Mouse (Mus musculus) heart, postnatal 4 days (tissue): Measurements from ENCODE around the gene Naif1. TPM values are rescaled to one million over a fixed set of nuclear protein-coding genes. Genes with fewer than 3 reads are reported as not detected.

Experiments
- DNase-seq: peaks from one replicate; pipeline ENCODE4 v3.0.0; 2021
- total RNA-seq, 2 experiments: library from RNA; stranded (reverse); gene quantifications; 2 replicates each; pipeline ENCODE4 v1.2.3; 2021

Gene Naif1
- total RNA-seq, 2 experiments from 2014 or later = 3.5 to 3.6 TPM

DNA sequence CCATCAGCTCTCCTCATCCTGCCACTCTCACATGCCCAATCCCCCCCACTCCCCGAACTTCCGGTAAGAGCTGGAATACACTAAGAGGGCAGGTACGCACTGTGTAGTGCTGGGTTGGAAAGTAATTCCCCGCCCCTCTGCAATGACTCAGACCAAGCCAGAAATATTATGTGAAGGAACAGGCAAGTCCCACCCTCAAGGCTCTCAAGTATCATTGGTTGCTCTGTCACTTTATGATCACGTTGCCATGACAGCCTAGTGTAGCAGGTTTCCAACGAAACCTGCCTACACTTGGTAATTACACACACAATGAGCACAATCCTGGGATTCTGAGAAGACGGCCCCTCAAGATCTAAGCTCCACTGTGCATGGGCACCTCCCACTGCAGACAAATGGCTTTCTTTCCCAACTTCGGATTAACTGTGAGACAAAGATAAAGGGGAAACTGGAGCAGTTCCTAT, 22.0 kb upstream of the Naif1 start:
- DNase-seq = no peak

DNA sequence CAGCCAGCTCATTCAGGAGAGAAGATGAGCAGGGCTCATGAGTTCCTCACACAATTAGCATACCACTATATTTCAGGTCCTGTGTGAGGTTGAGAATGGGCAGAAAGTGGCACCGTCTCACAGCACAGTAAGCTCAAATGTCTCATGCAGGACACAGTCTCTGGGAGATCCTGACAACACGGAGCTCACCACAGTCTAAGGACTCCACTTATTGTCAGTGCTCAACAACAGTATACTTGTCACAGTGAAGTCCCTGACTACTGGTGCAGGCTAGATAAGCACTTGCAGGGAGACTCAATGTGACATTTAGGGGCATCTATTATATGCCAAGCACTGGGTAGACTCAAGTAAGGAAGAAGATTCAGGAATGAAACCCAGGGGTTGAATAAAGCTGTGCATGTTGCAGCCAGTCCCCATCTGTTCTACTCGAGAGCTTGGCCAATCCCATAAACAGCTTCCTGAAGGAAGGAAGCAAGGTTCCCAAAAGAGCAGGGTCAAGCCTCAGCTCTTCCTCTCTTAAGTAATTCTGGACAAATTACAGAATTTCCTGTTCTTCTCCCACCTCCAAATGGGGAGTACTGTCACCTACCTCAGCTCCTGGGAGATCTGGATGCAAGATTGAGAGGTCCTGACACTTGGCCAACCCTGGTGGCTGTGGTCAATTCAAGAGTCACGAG, 20.9 kb upstream of the Naif1 start:
- DNase-seq = no peak

DNA sequence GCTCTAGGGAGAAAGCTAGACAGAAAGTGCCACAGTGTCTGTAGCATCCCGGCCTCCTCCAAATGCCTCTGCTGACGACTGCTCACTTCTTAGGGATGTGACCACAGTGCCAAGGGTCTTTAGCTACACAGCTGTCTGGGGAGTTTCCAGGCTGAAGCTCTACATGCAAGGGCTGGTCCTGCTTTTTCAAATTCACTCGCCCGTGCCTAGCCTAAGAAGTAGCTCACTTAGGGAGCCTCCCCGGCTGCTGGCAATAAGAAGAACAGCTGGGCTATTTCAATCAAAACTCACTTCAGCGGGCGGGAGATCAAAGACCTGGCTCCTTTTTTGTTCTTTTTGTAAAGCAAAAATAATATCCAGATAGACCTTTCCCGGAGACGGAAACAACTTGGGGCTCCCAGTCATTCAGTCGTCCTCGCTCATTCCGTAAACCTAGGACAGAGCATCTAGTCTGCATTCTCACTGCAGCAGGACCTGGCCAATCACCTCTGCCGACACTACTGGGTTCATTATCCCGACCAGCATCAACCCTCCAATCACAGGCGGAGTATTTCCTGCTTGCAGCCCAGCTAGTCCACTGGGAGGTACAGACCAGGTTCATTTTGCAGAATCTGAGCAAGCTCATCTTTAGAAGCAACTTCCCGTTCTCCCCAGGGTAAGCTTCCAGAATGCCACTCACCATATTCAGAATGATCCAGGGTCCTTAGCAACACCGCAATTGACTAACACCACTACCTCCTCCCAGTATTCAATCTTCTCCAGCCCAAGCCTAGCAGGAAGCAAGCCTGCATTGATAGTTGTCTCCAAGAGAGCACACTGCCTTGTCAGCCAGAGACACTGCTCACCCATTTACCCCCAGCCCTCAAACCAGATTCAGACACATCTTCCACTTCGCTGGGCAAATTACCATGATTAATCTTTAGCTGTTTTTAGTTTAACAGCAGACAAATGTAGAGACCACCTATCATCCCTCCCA, 19.3 kb upstream of the Naif1 start:
- peak; percentile 80 for DNase-seq

DNA sequence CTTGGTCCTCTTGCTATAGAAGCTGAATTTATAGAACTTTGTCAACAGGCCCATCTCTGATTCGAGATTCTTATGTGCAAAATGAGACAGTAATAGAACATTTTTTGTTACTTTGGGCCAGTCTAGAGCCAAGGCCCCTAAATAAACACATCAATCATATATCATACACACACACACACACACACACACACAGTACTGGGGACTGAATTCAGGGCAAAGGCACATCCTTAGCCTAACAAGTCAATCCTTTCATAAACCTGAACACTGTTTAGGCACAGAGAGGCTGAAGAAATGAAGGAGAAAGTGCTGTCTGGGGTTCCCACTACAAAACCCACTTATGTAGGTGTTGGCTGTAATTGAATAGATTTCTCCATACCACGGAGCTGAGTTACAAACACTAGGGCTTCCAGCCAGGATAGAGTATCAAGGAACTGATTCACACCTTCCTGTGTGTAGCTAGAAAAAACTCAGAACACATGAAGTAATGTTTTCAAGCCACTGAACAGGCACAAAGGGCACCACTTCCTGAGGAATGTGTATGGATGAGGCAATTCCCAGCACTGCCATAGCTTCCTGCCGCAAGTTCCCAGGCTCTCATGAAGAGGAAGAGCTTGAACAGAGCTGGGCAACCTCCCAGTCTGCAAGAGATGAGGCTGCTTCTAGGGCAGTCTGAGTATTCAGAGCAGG, 13.4 kb upstream of the Naif1 start:
- DNase-seq = peak; percentile 33

DNA sequence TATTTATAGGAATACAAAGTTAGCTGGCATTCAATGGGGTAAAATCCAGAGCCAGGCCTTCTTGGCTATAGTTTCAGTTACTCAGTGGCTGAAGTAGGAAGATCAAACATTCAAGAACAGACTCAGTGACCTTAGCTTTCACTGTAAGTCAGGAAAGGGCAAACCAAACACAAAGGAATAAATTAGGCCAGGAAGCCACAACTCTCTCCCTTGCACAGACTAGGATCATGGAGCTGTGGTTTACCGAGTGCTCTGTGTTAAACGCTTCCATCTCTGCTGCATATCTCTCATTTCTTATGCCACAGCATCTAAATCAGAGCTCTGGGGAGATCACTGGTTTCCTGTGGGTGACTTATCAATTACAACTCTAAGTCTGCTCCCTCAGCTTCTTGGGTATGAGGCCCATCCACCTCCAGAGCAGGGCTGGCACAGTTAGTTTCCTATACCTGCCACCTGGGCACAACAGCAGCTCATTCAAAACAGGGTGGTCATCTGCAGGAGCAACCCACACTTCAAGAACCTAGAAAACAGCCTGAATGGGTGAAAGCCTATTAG, 12.6 kb upstream of the Naif1 start:
- DNase-seq = no peak

DNA sequence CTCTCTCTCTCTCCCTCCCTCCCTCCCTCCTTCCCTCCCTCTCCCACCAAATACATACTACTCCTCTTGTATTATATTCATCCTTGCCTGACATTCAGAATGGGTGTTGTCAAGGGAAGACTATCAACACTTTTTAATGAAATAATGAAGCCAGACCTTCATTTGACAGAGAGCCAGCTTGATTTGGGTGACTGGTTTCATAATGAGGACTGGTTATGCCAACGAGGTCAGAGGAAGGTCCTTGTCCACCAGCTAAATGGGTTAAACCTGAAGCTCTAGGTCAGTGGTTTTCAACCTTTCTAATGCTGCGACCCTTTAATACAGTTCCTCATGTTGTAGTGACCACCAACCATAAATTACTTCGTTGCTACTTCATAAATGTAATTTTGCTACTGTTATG, 11.5 kb upstream of the Naif1 start:
- no peak for DNase-seq

DNA sequence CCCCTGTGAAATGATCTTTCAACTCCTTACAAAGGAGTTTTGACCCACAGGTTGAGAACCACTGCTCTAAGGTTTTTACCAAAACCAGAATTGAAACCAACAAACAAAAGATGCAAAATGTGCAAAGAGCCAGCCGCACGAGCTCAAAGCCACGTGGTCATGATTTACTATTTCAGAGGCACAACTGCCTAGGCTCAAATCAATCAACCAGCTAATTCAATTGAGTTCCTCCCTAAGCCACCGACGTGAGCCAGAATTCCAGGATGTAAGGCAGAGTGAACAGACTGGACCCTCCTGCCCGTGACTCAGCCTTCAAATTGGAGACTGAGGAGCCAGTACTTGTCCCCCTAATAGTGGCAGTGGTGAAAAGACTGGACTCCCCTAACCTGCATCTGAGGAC, 11.1 kb upstream of the Naif1 start:
- DNase-seq = no peak

DNA sequence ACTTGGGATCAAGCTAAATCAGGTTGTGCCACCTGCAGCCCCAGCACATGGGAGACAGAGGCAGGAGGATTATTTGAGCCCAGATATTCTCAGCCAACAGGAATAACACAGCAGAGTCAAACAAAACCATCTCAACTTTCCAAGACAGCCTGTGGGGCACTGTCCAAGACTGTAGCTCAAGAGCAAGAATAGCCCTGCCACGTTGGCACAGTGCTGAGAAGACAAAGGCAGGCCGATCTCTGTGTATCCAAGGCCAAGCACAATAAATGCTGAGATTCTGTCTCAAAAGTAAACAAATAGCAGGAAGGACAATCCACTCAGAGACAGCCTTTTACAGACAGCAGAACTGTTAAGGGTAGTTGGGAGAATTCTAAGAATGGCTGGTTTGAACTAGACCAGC, 10.1 kb upstream of the Naif1 start:
- DNase-seq = no peak

DNA sequence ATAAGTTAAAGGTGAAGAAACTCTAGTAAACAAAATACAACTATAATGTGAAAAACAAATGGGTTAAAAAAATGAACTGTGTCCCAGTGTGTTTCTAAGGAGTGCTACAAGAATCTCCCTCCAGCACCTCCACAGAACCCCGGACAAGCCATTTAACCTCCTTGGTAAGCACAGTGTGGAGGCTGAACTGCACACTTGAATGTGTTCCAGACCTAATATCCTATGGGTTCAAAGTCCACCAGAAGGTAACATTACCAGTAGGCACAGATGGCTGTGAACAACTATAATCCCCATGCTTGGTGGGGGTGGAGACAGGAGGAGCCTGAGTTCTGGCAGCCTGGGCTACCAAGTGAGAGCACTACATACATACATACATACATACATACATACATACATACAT, 9.6 kb upstream of the Naif1 start:
- no peak for DNase-seq

DNA sequence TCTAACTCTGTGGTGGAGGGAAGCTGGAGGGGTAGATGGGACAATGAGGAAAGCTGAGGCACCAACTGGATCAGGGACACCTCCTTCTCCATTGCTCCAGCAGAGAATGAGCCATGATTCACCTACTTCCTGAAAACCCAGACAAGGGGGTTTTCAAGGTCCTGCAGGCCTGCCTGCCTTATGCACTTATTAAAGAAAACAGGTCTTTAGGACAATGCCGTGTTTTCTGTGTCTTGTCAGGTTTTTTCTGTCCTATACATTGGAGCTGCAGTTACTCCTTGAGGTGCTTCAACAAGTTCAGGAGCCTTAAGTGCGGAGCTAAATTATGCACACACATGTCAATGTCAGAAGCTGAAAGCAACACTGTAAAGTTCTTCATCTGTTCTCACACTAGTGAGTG, 8.7 kb upstream of the Naif1 start:
- DNase-seq = no peak

DNA sequence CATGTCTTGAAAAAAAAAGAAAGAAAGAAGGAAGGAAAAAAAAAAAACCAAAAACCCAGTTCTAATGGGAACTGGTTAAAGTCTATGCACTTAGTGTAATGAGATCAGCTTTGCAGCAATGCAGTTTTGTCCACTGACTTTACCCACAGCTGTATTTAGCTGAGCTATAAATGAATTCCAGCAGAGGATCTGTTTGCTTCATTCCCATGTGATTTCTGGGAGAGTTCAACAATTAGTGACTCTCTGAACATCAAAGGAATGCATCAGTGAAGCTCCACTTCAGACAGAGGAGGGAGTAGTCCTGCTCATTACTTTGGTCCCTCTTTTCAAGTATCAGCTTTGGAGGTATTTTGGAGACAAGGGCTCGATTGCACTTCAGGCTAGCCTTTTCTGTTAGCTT, 4.7 kb upstream of the Naif1 start:
- no peak for DNase-seq

DNA sequence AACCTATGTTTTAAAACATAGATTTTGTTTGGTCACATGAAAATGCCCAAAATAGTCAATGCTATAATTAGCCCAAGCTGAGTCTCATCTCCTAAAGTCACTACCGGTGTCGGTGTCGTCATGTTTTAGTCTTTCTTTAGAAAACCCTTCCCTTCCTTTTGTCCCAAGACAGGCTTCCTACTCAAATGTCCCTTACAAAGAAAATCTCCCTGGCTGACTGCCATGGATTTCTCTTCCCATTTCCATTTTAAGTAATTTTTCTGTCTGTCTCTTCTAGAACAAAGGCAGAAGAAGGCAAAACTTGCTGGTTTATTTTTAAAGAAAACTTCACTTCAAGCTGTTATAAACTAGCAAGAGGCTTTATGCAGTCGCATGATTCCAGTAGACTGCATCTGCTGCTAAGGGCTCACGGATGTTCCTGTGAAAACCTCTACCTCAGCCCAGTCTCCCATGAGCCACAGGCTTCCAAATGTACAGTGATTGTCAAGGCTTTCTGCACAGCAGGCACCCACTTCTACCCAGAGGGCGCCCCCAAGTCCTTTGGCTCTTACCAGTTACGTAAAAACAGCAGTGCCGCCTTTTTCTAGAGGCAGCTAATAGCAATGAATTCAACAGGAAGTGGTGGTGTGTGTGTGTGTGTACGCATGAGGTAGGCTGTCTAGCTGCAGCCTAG, 2.9 kb upstream of the Naif1 start:
- DNase-seq = peak; percentile 49

DNA sequence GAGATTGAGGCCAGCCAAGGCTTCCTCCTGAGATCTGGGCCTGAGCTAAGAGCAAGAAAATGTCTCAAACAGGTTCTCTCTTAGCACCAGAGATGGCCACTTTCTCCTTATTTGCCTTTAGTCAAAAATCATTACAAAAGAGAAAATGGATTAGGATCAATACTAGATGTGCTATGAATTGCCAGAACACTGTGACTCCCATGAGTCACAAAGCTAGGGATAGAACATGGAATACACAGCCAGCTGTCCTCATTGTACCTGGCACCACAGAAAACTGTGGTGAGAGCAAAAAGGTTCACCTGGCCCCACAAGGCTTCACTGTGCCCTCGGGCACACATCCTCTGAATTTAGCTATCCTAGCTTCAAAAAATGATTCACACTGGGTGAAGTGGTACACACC, 1.8 kb upstream of the Naif1 start:
- no peak for DNase-seq

DNA sequence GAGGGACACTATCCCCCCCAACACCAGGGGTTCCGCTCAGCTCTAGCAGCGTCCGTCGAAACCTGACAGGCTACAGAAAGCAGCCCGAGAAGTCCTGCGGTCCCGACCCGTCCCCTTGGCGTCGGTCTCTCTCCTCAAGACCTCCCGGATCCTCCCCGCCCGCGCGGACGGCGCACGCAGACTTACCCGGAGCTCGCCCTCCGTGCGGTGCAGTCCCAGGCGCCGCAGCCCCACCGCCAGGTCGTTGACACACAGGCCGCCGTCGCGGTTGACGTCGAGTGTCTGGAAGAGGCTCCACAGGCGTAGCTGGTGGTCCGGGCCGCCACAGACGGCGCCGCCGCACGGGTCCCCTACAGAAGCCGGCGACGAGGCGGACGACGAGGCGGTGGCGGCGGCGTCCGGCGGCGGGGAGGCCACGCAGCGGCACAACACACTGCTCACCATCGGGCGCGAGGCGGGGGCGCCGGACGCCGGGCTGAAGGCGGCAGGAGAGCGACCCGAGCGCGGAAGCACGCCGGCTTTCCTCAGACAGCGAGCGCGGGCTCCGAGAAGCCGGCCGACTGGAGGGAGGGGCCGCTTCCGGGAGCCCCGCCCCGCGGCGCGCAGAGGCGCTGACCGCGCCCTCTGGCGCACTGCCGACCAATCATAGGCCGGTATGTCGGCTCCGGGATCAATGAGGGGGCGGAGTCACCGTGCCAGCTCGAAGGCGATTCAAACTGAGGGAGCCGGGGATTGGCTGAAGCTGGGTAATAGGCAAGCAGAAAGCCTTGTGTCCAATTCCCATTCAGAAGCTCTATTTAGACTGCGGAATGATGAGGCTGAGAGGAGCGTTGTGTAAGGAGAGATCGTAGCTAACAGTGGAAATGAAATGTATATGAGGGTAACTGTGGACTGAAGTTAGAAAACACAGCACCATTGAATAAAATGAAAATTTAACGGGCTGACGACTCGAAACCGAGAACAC, 906 bp downstream of the Naif1 start, which contains the start of gene Slc25a25:
Slc25a25 (minus strand) TSS at position 565 of the 964 bp plus-strand sequence.
- DNase-seq = peak; percentile 99

DNA sequence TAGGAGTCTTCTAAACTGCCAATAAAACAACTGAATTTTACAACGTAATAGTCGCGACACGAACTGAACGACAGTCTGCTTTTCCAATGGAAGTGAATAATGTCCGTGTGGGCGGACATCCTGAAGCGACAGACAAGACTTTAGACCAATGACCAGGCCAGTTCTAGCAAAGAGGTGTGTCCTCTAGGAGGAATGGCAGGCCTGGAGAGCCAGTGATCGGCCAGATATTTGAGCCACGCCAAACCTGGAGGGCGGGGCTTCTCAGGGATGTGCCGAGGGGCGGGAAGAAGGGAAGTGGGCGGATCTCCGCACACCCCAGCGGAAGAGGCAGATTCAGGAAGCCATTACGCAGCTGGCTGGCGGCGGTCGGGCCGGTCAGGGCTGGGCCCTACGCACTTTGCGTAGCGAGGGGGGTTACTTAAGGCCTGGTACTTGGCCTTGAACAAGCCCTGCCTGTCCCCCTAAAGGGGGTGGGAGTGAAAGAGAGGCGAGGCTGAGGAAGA, 1.7 kb downstream of the Naif1 start:
- DNase-seq = peak; percentile 99

DNA sequence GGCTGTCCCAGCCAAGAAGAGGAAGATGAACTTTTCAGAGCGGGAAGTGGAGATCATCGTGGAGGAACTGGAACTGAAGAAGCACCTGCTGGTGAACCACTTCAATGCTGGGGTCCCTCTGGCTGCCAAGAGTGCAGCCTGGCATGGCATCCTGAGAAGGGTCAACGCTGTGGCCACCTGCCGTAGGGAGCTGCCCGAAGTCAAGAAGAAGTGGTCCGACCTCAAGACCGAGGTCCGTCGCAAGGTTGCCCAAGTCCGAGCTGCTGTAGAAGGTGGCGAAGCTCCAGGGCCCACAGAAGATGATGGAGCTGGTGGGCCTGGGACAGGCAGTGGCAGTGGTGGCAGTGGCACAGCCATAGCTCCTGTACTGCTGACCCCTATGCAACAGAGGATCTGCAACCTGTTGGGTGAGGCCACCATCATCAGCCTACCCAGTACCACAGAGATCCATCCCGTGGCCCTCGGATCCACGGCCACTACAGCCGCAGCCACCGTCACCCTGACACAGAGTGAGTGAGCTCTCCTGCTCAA, 2.2 kb downstream of the Naif1 start:
- peak; percentile 31 for DNase-seq

DNA sequence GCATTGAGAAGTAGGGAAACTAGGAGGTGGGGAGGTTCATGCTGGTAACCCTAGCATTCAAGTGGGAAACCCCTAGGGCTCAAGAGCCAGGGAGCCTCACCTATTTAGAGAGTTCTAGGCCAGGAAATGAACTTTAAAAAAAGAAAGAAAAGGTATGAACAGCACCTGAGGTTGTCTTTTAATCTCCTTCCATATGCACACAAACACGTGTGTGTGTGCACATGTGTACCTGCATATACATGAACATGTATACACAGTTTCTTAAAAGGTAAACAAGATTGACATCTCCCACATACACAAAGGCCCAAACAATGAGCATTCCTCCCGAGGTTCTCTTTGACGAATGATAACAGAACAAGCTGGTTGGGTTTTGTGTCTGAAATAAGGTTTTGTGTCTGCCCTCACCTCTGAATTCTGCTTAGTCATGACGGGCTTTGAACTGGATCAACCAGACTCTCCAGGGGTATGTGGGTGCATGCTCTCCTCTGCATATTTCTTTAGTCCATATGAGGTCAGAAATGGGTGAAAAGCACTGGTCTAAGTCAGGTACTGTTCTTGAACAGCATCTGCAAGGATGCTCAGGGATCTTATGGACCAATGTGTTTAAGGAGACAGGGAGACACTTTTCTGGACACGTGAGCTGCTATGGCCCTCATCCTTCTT, 3.5 kb downstream of the Naif1 start:
- no peak for DNase-seq

DNA sequence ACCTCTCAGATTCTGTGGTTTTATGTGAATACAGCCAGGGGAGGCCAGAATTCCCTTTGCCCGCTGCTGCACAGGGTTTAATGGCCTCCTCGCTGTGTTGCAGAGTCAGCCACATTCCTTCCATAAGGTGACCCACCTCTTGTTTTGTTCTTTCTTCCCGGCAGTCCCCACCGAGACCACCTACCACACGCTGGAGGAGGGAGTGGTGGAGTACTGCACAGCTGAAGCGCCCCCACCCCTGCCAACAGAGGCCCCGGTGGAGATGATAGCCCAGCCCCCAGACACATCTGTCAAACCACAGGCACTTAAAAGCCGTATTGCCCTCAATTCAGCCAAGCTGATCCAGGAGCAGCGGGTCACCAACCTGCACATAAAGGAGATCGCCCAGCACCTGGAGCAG, 4.4 kb downstream of the Naif1 start:
- DNase-seq = no peak

DNA sequence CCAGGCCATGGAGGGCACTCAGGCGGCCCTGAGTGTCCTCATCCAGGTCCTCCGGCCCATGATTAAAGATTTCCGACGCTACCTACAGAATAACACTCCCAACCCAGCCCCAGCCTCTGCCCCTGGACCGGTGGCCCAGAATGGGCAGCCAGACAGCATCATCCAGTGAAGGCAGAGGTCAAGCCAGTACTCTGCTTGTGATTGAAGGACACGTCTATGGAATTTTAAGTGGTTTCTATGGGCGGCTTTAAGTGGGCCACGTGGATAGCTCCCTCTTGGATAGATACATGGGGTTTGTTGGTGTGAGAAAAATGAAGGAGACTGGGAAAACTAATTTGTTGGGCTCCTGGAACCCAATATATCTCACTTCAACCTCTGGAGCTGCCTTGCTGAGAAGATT, 4.8 kb downstream of the Naif1 start:
- no peak for DNase-seq

DNA sequence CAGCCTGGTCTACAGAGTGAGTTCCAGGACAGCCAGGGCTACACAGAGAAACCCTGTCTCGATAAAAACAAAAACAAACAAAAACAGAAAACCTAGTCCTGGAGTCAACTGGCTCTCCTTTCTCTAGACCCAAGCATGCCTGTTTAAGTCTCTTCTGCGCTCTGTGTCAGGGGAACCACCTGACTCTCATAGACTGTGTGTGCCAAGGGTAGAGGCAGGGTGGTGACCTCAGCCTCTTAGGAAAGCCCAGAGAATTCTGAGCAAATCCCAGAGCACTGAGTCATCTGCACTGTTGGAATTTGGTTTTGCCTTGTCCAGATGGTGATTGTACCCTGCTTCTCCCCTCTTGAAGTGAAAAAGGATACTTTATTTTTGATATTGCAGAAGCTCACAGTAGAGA, 8.0 kb downstream of the Naif1 start:
- DNase-seq = no peak
